Mouse (Mus musculus) urinary bladder, postnatal 25 days (tissue): ENCODE measurements at regions not wholly inside any gene's neighbourhood (a gene's known extent, or its start where the extent isn't known, plus 50 kb on each side); places are given as distances from the start of the nearest gene placed in this dataset.

Source experiments
- DNase-seq: peaks from one replicate; pipeline ENCODE4 v3.0.0; 2022; ENCODE audit warnings: low spot score

- no peak for DNase-seq
Measured at GRCm38 (mm10) chr7:70470557-70470956, 104.0 kb upstream of the Nr2f2 start.

- DNase-seq, result no peak
Measured at GRCm38 (mm10) chr7:70462131-70462530, 95.6 kb upstream of the Nr2f2 start.

GRCm38 (mm10) chr7:70454525-70454924 lies 88.0 kb upstream of the Nr2f2 start:
- DNase-seq, result no peak

GRCm38 (mm10) chr7:70452816-70453215 lies 86.3 kb upstream of the Nr2f2 start:
- DNase-seq, result no peak

GRCm38 (mm10) chr7:70438908-70439307 lies 72.4 kb upstream of the Nr2f2 start:
- no peak for DNase-seq

GRCm38 (mm10) chr7:70433838-70434237 lies 67.3 kb upstream of the Nr2f2 start:
- DNase-seq, result no peak

GRCm38 (mm10) chr7:70433358-70433757 lies 66.8 kb upstream of the Nr2f2 start:
- DNase-seq, result no peak

GRCm38 (mm10) chr7:70431712-70432111 lies 65.2 kb upstream of the Nr2f2 start:
- DNase-seq, result no peak

GRCm38 (mm10) chr7:70429326-70429725 lies 62.8 kb upstream of the Nr2f2 start:
- no peak for DNase-seq

GRCm38 (mm10) chr7:70424231-70424620 lies 57.7 kb upstream of the Nr2f2 start:
- no peak for DNase-seq

- DNase-seq, result no peak
Measured at GRCm38 (mm10) chr7:70423524-70424230, 57.1 kb upstream of the Nr2f2 start.

- DNase-seq, result no peak
Measured at GRCm38 (mm10) chr7:70416185-70416941, 49.8 kb upstream of the Nr2f2 start.
